Mouse (Mus musculus) embryonic fibroblast, embryonic 13.5 days (primary cell): ENCODE data around the gene Atp6v0d1.

Experiments used
- CTCF ChIP-seq: IDR thresholded peaks from 2 replicates; pipeline ENCODE4 v1.5.1; 2011; ENCODE audit warnings: mild to moderate bottlenecking, control low read depth, low read length, moderate library complexity, borderline replicate concordance; ENCODE audit not compliant: insufficient read depth
- POLR2A ChIP-seq: IDR thresholded peaks from 2 replicates; pipeline ENCODE4 v1.6.1; 2011; ENCODE audit warnings: low read depth, mild to moderate bottlenecking, control low read depth, low read length, moderate library complexity

GRCm38 (mm10) chr8:105575538-105575937 is 9.7 kb upstream of the Atp6v0d1 start:
- TF ChIP-seq POLR2A: no peak
- TF ChIP-seq CTCF: no peak
